Mouse (Mus musculus): ENCODE measurements around the gene Adamts17.

- no peak for TF ChIP-seq MAFK (IDR thresholded peaks at IDR 0.05; ENCODE audit: borderline replicate concordance, low read depth, low read length)
- TF ChIP-seq MAX (IDR thresholded peaks at IDR 0.05; ENCODE audit: low read length) = no peak
- no peak for TF ChIP-seq POLR2A (IDR thresholded peaks at IDR 0.05; ENCODE audit: control insufficient read depth in 1 of 2, insufficient read depth in 1 of 2, low read depth in 1 of 2, low read length in 2 of 2, poor library complexity in 1 of 2)
- no peak for TF ChIP-seq E2F4 (IDR thresholded peaks at IDR 0.05; ENCODE audit: borderline replicate concordance, low read depth, low read length)
- TF ChIP-seq EP300 (IDR thresholded peaks at IDR 0.05; ENCODE audit: low read depth in 1 of 2, low read length in 2 of 2) = no peak
Measured at GRCm38 (mm10) chr7:66933251-66933650, 93.7 kb downstream of the Adamts17 start.

Data from MEL (cell line).